Mouse (Mus musculus): Measurements from ENCODE around the gene Gm29094. TPM values are rescaled to one million over a fixed set of nuclear protein-coding genes. Genes with fewer than 3 reads are reported as not detected.

Gm29094 gene
- polyA plus RNA-seq, 1 experiment from 2014 or later: not detected

DNA sequence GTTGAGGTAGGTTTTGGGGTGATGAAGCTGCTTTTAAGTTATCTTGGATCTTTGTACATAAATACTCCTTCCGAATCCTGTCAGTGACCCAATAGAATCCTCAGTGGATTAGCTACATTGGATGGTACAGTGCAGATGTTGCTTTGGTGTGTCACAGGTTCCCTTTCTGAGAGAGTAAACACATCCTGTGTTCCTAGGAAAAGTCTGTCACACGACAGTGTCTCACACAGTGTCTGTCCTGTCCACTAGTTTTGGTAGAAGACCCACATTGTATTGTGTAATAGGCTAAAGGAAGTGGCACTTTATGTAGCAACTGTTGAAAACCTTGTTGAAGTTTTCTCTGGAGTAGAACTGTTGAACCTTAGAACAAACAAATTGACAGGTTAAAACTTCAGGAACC is 54.2 kb downstream of the Gm29094 start:
- Histone ChIP-seq H3K9me3 (replicated peaks) (no peaks in the 10 kb centered on the region), H3K36me3 (no peaks in the 10 kb centered on the region), H3K27me3 (no peaks in the 10 kb centered on the region), H3K27ac (no peak overlapping the region), H3K4me3 (replicated peaks) (no peak overlapping the region), H3K4me2 (no peak overlapping the region), H3K9ac (no peak overlapping the region), H3K4me1 (replicated peaks) (no peaks in the 10 kb centered on the region)
- 49% methylated on average over 2 of the region's 2 CpGs for WGBS (ENCODE audit: insufficient replicate concordance)
- DNase-seq: no peak
- no peak for ATAC-seq (ENCODE audit: low read depth)

DNA sequence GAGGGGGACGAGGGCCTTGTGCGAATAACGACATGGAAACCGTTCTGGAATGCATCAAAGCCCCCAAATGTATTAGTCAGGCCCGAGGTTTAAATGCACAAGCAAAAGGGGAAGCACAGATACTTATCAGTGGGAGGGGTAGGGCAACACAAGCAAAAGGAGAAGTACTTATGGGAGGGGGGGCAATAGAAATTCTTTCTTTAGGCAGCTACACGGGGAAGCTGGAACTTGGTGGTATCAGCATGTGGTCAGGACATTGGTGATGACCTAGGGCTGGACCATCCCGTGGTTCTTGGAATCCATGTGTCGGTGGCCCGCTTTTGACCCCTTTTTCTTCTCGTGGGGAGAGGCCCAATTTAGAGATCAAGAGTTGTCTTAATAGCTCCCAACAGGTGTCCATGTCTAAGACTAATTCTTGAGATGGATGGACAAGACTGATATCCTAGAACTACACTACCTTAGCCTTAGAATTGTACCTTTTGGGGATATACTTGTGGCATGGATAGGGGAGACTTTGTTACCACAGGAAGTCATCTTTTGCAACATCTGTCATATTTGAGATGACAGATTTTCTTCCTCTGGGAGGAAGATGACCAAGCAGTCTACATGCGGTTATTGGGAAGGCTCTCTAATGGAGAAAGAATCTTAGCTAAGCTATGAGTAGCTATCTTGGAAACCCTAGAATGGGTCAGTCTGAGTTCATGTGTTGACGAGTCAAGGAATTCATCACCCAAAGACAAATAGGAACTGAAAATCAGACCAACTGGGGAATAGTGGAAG is 57.6 kb downstream of the Gm29094 start:
- Histone ChIP-seq H3K4me3 (replicated peaks) (no peak overlapping the region), H3K4me2 (no peak overlapping the region), H3K27ac (no peak overlapping the region), H3K36me3 (no peaks in the 10 kb centered on the region), H3K9ac (no peak overlapping the region), H3K9me3 (replicated peaks) (no peaks in the 10 kb centered on the region), H3K4me1 (replicated peaks) (no peaks in the 10 kb centered on the region), H3K27me3 (no peaks in the 10 kb centered on the region)
- DNase-seq (no peak), ATAC-seq (ENCODE audit: low read depth) (no peak)
- 24% methylated on average over 12 of the region's 12 CpGs for WGBS (ENCODE audit: insufficient replicate concordance)

DNA sequence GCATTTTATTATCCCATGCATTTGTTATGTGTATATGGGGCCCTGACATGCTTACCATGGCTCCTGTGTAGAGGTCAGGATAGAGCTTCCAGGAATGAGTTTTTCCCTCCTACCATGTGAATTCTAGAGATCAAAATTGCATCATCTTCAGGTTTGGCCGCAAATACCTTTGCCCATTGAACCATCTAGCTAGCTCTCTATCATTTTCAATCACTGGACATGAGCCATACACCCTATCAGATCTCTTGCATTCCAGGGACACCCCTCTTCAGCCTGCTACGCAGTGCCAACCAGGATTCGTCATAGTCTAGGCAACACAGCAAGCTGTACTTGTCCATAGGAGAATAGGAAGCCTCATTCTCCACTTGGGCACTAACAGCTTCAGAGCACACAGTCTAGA is 64.8 kb downstream of the Gm29094 start:
- H3K27me3 ChIP-seq: no peaks in the 10 kb centered on the region
- H3K4me1 ChIP-seq (replicated peaks): no peaks in the 10 kb centered on the region
- no peaks in the 10 kb centered on the region for H3K36me3 ChIP-seq
- H3K27ac ChIP-seq: no peak overlapping the region
- ATAC-seq (ENCODE audit: low read depth) (no peak), DNase-seq (no peak)
- no peaks in the 10 kb centered on the region for H3K9me3 ChIP-seq (replicated peaks)
- no peak overlapping the region for H3K4me2 ChIP-seq
- WGBS (ENCODE audit: insufficient replicate concordance): 73% methylated on average over 3 of the region's 3 CpGs
- H3K9ac ChIP-seq: no peak overlapping the region
- H3K4me3 ChIP-seq (replicated peaks): no peak overlapping the region

GRCm38 (mm10) chr9:89264571-89264970 is 65.4 kb downstream of the Gm29094 start:
- H3K27me3 ChIP-seq: no peaks in the 10 kb centered on the region
- H3K27ac ChIP-seq: no peak overlapping the region
- WGBS (ENCODE audit: insufficient replicate concordance): 47% methylated on average over 1 of the region's 1 CpGs
- DNase-seq (no peak), ATAC-seq (ENCODE audit: low read depth) (no peak)
- no peak overlapping the region for H3K9ac ChIP-seq
- H3K4me2 ChIP-seq: no peak overlapping the region
- no peak overlapping the region for H3K4me3 ChIP-seq (replicated peaks)
- H3K9me3 ChIP-seq (replicated peaks): no peaks in the 10 kb centered on the region
- H3K4me1 ChIP-seq (replicated peaks): no peaks in the 10 kb centered on the region
- H3K36me3 ChIP-seq: no peaks in the 10 kb centered on the region

Other genes with a start within 250 kb of the Gm29094 start
- 0.15 and 0.72 TPM in 2 replicates for gene Bcl2a1a, start 242.5 kb upstream of the Gm29094 start, polyA plus RNA-seq (2015; fragmentation: Nextera tagmentation; extraction: Ambion mirVana)
- not detected in 2 replicates for gene Trim43b, start 106.5 kb upstream of the Gm29094 start, polyA plus RNA-seq (2015; fragmentation: Nextera tagmentation; extraction: Ambion mirVana)
- 1.2 and 1.6 TPM in 2 replicates for gene Bcl2a1b, start 170 bp upstream of the Gm29094 start, polyA plus RNA-seq (2015; fragmentation: Nextera tagmentation; extraction: Ambion mirVana)
- 14.0 and 15.1 TPM in 2 replicates for gene Mthfs, start 11.3 kb downstream of the Gm29094 start, polyA plus RNA-seq (2015; fragmentation: Nextera tagmentation; extraction: Ambion mirVana)

Data from liver, embryonic 13.5 days (tissue).